Mouse (Mus musculus) liver, adult 2 months (tissue): ENCODE data around the gene Cox8a. TPM values are rescaled to one million over a fixed set of nuclear protein-coding genes. Genes with fewer than 3 reads are reported as not detected.
A peak's percentile ranks its signal among the peaks of the same experiment; 100 is the strongest.

Experiments
- DNase-seq: peaks from one replicate; pipeline ENCODE4 v3.0.0-alpha.2; 2011; ENCODE audit warnings: low read depth, low spot score; ENCODE audit errors: extremely low read depth
- H3K27ac ChIP-seq: fragments of 200-500 bp; replicated peaks from 2 replicates; pipeline ENCODE4 v1.5.1; 2012; ENCODE audit warnings: low read depth, mild to moderate bottlenecking, control low read depth, inconsistent platforms, low read length; ENCODE audit not compliant: insufficient read depth
- H3K27me3 ChIP-seq: fragments of 200-500 bp; 2 replicates; pipeline ENCODE4 v1.6.1; 2012; ENCODE audit warnings: mild to moderate bottlenecking, moderate library complexity, low read length, inconsistent platforms; ENCODE audit not compliant: control insufficient read depth, insufficient read depth
- H3K36me3 ChIP-seq: fragments of 200-500 bp; 2 replicates; pipeline ENCODE4 v1.6.1; 2012; ENCODE audit warnings: low read length, inconsistent platforms; ENCODE audit not compliant: control insufficient read depth, insufficient read depth
- H3K4me1 ChIP-seq: fragments of 200-500 bp; 2 replicates; pipeline ENCODE4 v1.6.1; 2011; ENCODE audit warnings: low read length; ENCODE audit not compliant: control insufficient read depth, insufficient read depth
- H3K4me3 ChIP-seq: fragments of 200-500 bp; 2 replicates; pipeline ENCODE4 v1.5.1; 2011; ENCODE audit warnings: low read depth, mild to moderate bottlenecking, control low read depth, low read length, moderate library complexity; ENCODE audit not compliant: insufficient read depth
- H3K79me2 ChIP-seq: fragments of 200-500 bp; 2 replicates; pipeline ENCODE4 v1.6.1; 2012; ENCODE audit warnings: inconsistent platforms, mild to moderate bottlenecking, low read length, moderate library complexity; ENCODE audit not compliant: control insufficient read depth, insufficient read depth
- H3K9ac ChIP-seq: fragments of 200-500 bp; 2 replicates; pipeline ENCODE4 v1.6.1; 2012; ENCODE audit warnings: low read depth, mild to moderate bottlenecking, control low read depth, inconsistent platforms, low read length
- CTCF ChIP-seq: fragments of 200-500 bp; IDR thresholded peaks from 2 replicates; pipeline ENCODE4 v1.5.1; 2011; ENCODE audit warnings: low read depth, low read length, control low read depth
- POLR2A ChIP-seq: fragments of 200-500 bp; IDR thresholded peaks from 2 replicates; pipeline ENCODE4 v1.6.1; 2011; ENCODE audit warnings: low read length, control low read depth; ENCODE audit not compliant: insufficient read depth; ENCODE audit errors: extremely low read depth
- WGBS: fragments of 180-500 bp; shearing (Covaris S2); methylation state at CpG from one replicate; pipeline ENCODE4 v1.1.7; 2018; 5-methylcytosine and 5-hydroxymethylcytosine counted together
- polyA plus RNA-seq: library from polyadenylated mRNA; depleted of rRNA; stranded (reverse); fragments of >200 nt; gene quantifications from 2 replicates; pipeline ENCODE4 v1.2.3, GENCODE M21; 2012
- total RNA-seq: library from RNA; depleted of rRNA; stranded (reverse); fragments of >200 nt; gene quantifications from 2 replicates; pipeline ENCODE4 v1.2.3, GENCODE M21; 2014

Gene Cox8a
- total and polyA plus RNA-seq, 2 experiments: 252 to 1,697 TPM

GRCm38 (mm10) chr19:7240291-7240690 is 22.9 kb upstream of the Cox8a start:
- no peaks in the 10 kb centered on the region for H3K36me3 ChIP-seq
- H3K4me1 ChIP-seq: peaks cover 5% of the 10 kb centered on the region; the same call in 1 of the 2 replicates
- H3K27ac ChIP-seq: no peak overlapping the region
- TF ChIP-seq POLR2A (no peak), CTCF (no peak)
- peak overlapping the region; percentile 87 for H3K4me3 ChIP-seq
- WGBS: 2% methylated on average over 13 of the region's 13 CpGs
- H3K27me3 ChIP-seq: no peaks in the 10 kb centered on the region
- H3K9ac ChIP-seq: peak overlapping the region; percentile 95
- DNase-seq: no peak
- H3K79me2 ChIP-seq: 0 out of 2 replicates have a peak, but pooled peaks cover 3% of the 10 kb centered on the region

GRCm38 (mm10) chr19:7239574-7239973 is 22.2 kb upstream of the Cox8a start:
- Histone ChIP-seq H3K27ac (no peak overlapping the region), H3K79me2 (0 out of 2 replicates have a peak, but pooled peaks cover 3% of the 10 kb centered on the region)
- 88% methylated on average over 3 of the region's 3 CpGs for WGBS

GRCm38 (mm10) chr19:7236742-7237141 is 19.3 kb upstream of the Cox8a start:
- Histone ChIP-seq H3K27ac (no peak overlapping the region), H3K9ac (no peak overlapping the region), H3K4me3 (no peak overlapping the region), H3K27me3 (no peaks in the 10 kb centered on the region), H3K79me2 (0 out of 2 replicates have a peak, but pooled peaks cover 3% of the 10 kb centered on the region), H3K36me3 (peaks cover 10% of the 10 kb centered on the region), H3K4me1 (peaks cover 5% of the 10 kb centered on the region; the same call in 1 of the 2 replicates)
- WGBS: 84% methylated on average over 4 of the region's 4 CpGs
- no peak for TF ChIP-seq POLR2A
- no peak for TF ChIP-seq CTCF
- DNase-seq: no peak

More at GRCm38 (mm10) chr19:7239574-7239973, 22.2 kb upstream of the Cox8a start:
- no peak overlapping the region for H3K9ac ChIP-seq
- no peaks in the 10 kb centered on the region for H3K27me3 ChIP-seq
- no peak overlapping the region for H3K4me3 ChIP-seq
- no peak for TF ChIP-seq CTCF
- TF ChIP-seq POLR2A: no peak
- no peak for DNase-seq
- H3K4me1 ChIP-seq: peaks cover 5% of the 10 kb centered on the region; the same call in 1 of the 2 replicates
- H3K36me3 ChIP-seq: no peaks in the 10 kb centered on the region

- peaks cover 5% of the 10 kb centered on the region; the same call in 1 of the 2 replicates for H3K4me1 ChIP-seq
- no peak overlapping the region for H3K9ac ChIP-seq
- H3K4me3 ChIP-seq: no peak overlapping the region
- 93% methylated on average over 2 of the region's 2 CpGs for WGBS
- no peak overlapping the region for H3K27ac ChIP-seq
- 0 out of 2 replicates have a peak, but pooled peaks cover 3% of the 10 kb centered on the region for H3K79me2 ChIP-seq
- H3K27me3 ChIP-seq: no peaks in the 10 kb centered on the region
- peaks cover 10% of the 10 kb centered on the region for H3K36me3 ChIP-seq
- no peak for DNase-seq
- no peak for TF ChIP-seq POLR2A
- TF ChIP-seq CTCF: no peak
These were observed 18.6 kb upstream of the Cox8a start for GRCm38 (mm10) chr19:7236011-7236410.

GRCm38 (mm10) chr19:7235461-7235860 is 18.0 kb upstream of the Cox8a start:
- TF ChIP-seq CTCF: no peak
- no peak for TF ChIP-seq POLR2A
- Histone ChIP-seq H3K27ac (no peak overlapping the region), H3K79me2 (no peaks in the 10 kb centered on the region), H3K36me3 (peaks cover 10% of the 10 kb centered on the region), H3K4me1 (peaks cover 5% of the 10 kb centered on the region; the same call in 1 of the 2 replicates), H3K4me3 (no peak overlapping the region), H3K9ac (no peak overlapping the region), H3K27me3 (no peaks in the 10 kb centered on the region)
- DNase-seq: no peak
- WGBS: 89% methylated on average over 9 of the region's 9 CpGs

GRCm38 (mm10) chr19:7234537-7235221 is 17.3 kb upstream of the Cox8a start:
- Histone ChIP-seq H3K9ac (no peak overlapping the region), H3K4me3 (no peak overlapping the region), H3K79me2 (no peaks in the 10 kb centered on the region), H3K4me1 (no peaks in the 10 kb centered on the region), H3K27ac (no peak overlapping the region), H3K36me3 (peaks cover 10% of the 10 kb centered on the region), H3K27me3 (no peaks in the 10 kb centered on the region)
- TF ChIP-seq CTCF: peak; percentile 79
- TF ChIP-seq POLR2A: no peak
- 55% methylated on average over 8 of the region's 8 CpGs for WGBS
- DNase-seq: peak; percentile 56
